Mouse (Mus musculus): ENCODE measurements around the gene Ppa1. TPM values are rescaled to one million over a fixed set of nuclear protein-coding genes. Genes with fewer than 3 reads are reported as not detected.

Ppa1 gene
- total RNA-seq, 2 experiments from 2014 or later = 99.5 to 110 TPM

Other genes with a start within 250 kb of the Ppa1 start
- under 1 TPM; 0.25 to 0.28 TPM for gene Nodal, start 230.6 kb upstream of the Ppa1 start, total RNA-seq (2021)
- gene Eif4ebp2, start 195.9 kb upstream of the Ppa1 start, total RNA-seq (2021) = 10 to 100 TPM; 49.2 to 51.1 TPM
- gene Lrrc20, start 172.8 kb upstream of the Ppa1 start, total RNA-seq (2021) = 10 to 100 TPM; 19.8 to 22.9 TPM
- 1 to 10 TPM; 4.0 to 4.8 TPM for gene Npffr1, start 53.1 kb upstream of the Ppa1 start, total RNA-seq (2021)
- 100 to 1,000 TPM; 114 to 121 TPM for gene Sar1a, start 31.7 kb downstream of the Ppa1 start, total RNA-seq (2021)
- 10 to 100 TPM; 22.9 to 27.1 TPM for gene Tysnd1, start 47.0 kb downstream of the Ppa1 start, total RNA-seq (2021)
- 1 to 10 TPM; 5.8 to 6.4 TPM for gene Aifm2, start 66.7 kb downstream of the Ppa1 start, total RNA-seq (2021)
- gene H2afy2, start 135.6 kb downstream of the Ppa1 start, total RNA-seq (2021) = 10 to 100 TPM; 15.6 to 17.2 TPM

Data from layer of hippocampus, postnatal 25 days (tissue).